Mouse (Mus musculus): Measurements from ENCODE around the gene Fpr2.
"Not testable (repeated sequence)": the region's sequence is repeated elsewhere in the genome, so short reads cannot be mapped to it uniquely, and the experiment has no call there.

Gene Fpr2

DNA sequence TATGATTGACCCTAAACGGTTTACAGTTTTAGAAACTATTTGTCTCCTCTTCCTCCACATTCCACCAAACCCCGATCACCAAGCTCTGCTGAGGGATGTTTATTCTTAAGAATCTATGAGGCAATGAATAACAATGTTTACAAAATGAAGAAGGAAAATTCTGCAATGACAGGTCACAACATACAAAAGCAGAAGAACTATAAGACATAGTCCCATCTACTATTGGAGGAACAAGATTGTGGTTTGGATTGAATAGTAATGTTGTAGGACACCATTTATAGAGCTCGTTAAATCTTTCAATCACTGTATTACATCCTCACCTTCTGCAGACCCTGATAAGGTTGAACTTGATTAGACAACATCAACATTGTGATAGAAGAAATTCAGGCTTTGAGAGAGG, 5.0 kb upstream of the Fpr2 start:
- no peak for DNase-seq (ENCODE audit: low spot score in 2 of 2)

DNA sequence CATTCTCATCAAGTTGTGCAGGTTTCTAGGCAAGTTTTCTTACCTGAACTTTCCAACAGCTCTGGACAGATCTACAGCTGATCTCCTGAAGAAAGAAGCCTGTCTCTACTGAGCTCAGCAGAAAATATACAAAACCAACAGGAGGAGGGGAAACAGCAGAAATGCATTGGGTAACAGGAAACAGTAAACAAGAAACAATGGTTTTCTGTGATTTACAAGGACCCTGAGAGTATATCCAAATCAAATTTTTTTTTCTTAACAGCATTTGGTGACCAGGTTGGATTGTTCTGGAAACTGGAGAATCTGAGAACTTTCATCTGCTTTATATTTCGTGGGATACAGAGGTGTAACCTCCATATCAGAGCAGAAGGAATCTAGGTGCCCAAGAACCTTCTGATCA, 3.8 kb upstream of the Fpr2 start, which contains the start of gene Fpr1:
Fpr1 (minus strand) TSS at position 101 of the 400 bp plus-strand sequence.
- no peak for DNase-seq (ENCODE audit: low spot score in 2 of 2)

DNA sequence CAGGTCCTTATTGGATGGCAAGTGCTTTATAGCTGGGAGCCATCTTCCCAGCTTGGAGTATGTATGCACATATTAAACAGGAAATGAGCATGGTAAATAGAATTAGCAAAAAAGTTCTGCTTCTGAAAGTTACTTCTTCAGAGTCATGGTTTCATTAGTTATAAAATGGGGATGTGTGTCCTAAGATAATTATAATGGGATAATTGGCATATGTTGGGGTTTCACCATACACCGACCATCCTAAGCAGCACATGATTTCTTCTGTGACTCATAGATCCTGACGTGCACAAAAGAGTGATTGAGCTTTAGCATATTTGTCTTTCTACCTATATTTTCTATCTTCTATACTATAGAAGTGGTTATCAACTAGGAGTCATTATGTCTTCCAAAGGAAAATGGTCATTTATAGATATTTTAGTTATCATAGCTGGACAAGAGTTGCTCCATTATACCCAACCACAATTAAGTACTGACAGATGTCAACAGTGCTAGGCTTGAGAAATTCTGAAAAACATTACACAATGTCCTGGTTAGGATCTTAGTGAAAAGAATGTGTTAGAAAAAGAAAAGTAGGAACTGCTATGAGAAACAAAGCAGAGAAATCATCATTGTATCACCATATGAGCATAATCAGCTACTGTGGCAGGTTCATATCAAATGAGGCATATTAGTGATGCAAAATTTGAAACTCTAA, 2.3 kb downstream of the Fpr2 start:
- no peak for DNase-seq (ENCODE audit: low spot score in 2 of 2)

- no peak for DNase-seq (ENCODE audit: low spot score in 2 of 2)
Observed at GRCm38 (mm10) chr17:17896039-17896438, 8.4 kb downstream of the Fpr2 start.

DNA sequence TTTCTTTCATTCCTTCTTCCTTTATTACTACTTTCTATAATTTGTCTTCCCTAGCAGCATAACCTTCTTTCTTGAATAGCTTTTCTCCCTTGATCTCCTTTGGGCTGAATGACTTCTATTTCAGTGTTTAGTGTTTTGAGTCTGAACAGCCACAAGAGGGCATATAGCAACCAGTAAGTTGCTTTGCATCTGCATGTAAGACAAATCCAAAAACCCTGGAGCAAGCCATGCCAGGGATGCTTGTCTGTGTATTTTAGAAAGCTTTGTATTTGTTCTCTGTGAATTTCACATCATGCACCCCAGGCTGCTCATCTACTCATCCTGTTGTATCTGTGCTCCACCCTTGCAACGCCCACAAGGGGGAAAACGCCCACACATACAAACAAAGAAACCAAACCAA, 11.6 kb downstream of the Fpr2 start:
- no peak for DNase-seq (ENCODE audit: low spot score in 2 of 2)

DNA sequence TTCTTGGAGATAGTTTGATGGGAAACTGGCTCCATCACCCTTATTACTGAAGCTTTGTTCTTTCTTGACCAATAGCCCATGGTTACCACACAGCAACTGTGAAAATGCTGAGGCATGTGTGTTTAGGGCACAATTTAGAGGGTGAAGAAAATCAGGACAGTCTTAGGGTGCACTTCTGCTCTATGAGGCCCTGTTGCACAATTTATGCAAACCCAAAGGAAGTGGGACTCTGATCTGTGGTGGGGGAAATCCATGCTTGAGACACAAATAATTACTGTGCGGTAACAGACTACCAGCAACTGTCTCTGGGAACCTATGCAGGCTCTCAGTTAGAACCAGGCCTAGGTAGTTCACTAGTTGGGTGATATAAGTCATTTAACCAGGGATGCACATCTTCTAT, 13.1 kb downstream of the Fpr2 start:
- no peak for DNase-seq (ENCODE audit: low spot score in 2 of 2)

DNA sequence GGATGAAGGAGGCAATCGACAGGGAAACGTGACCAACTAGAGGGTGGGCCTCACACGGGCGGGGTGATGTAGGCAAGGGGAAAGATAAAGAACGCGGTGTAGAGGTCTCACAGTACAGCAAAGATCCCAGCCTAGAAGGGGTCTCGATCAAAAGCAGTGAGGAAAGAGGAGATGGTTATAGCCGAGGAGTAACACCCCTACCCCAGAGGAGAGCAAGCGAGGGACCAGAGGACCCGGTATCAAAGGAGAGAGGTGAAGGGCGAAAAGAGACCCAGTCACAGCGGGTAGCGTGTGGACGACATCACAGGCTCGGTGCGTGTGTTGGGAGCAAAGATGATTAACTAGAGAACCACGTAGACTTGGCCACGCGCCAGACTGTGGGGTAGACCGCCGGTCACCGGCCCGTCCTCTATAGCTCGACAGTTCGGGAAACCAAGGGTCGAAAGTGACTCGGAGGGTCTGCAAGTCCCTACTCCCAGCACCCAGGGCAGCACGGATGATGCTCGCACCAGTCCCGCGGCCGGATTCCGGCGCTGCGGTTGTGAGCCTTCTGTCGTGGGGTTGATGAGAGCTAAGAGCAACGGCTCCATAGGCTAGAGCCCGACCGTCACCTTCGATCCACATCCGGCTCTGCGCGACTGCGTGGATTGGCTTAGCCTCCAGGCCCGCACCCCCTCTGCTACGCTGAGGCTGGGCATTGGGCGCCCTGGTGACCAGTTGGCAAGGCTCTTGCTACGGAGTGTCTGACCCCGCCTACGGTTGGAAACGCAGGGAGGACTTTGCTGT, 22.2 kb downstream of the Fpr2 start:
- DNase-seq (ENCODE audit: low spot score in 2 of 2): peak; percentile 74 to 82

DNA sequence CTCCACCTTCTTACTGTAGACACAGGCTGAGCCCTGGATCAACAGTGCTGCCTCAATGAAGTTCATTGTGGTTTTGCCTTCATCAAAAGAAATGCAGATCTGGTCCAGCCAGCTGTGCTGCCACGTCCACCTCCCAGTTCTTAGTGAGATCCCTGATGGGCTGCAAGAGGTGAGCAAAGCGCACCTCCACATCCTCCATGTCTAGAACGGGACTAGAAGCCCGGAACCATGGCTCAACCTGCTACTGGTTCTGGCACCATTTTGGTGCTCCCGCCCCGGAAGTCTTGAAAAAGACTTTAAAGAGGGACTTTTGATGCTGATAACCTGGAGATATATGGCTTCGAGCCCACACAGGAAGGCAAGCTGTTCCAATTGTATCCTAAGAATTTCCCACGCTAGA, 25.0 kb downstream of the Fpr2 start:
- DNase-seq (ENCODE audit: low spot score in 2 of 2): not testable (repeated sequence)

DNA sequence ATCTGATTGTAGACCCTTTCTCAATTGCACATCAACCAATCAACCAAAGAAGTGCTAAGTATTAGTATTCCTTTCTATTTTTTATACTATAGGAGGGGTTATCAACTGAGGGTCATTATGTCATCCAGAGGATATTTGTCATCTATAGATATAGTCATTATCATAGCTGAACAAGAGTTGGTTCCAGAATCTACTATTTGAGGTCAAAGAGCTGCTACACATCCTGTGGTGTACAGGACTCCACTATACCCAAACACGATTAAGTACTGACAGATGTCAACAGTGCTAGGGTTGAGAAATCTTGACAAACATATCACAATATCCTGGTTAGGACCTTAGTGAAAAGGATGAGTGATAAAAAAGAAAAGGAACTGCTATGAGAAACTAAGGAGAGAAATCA, 29.8 kb downstream of the Fpr2 start:
- DNase-seq (ENCODE audit: low spot score in 2 of 2): no peak

GRCm38 (mm10) chr17:17917782-17918181, 30.2 kb downstream of the Fpr2 start:
- DNase-seq (ENCODE audit: low spot score in 2 of 2): no peak

Measured in frontal cortex, postnatal 14 days (tissue).